Mouse (Mus musculus): ENCODE data around the gene Rnf113a2. TPM values are rescaled to one million over a fixed set of nuclear protein-coding genes. Genes with fewer than 3 reads are reported as not detected.
A peak's percentile ranks its signal among the peaks of the same experiment; 100 is the strongest.

Rnf113a2 gene
- total and polyA plus RNA-seq, 3 experiments, result 13.6 to 17.9 (median 16.3) TPM

DNA sequence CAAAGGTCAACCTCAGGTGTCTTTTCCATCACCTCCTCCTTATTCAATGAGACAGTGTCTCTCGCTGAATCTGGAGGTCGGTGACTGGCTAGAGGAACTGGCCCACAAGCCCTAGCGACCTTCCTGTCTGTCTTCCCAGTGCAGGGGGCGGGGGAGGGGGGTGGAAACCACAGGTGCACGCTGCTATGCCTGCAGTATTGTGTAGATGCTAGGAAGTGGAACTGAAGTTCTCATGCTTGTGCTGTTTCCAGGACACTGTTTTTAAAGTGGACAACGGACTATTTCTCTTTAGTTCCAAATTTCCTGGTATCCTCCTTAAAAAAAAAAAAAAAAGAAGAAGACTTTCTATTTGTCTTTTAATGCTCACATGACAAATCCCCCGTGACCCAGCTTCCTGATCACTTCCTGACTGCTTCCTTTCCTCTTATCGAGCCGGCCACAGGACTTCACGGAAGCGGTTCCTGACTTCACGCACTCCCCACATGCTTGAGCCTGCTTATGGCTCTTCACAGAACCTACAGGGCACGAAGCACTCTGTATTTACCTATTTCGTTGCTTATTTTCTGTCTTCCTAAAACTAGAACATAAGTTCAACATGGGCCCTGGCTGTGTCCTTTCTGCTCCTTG, 28.1 kb upstream of the Rnf113a2 start:
- TF ChIP-seq ZC3H11A (IDR thresholded peaks at IDR 0.05; ENCODE audit: low read depth, low read length), result no peak
- no peak for TF ChIP-seq ZKSCAN1 (IDR thresholded peaks at IDR 0.05; ENCODE audit: borderline replicate concordance, low read depth, low read length)
- TF ChIP-seq TBP (conservative IDR thresholded peaks at IDR 0.05; ENCODE audit: low read depth, low read length), result no peak
- no peak for TF ChIP-seq MAFK (IDR thresholded peaks at IDR 0.05; ENCODE audit: insufficient replicate concordance, low read length)
- no peak for TF ChIP-seq E2F4 (IDR thresholded peaks at IDR 0.05; ENCODE audit: insufficient replicate concordance, low read depth, low read length)
- no peak for TF ChIP-seq JUN (IDR thresholded peaks at IDR 0.05; ENCODE audit: insufficient read depth, low read depth, low read length)
- no peak for TF ChIP-seq MXI1 (IDR thresholded peaks at IDR 0.05; ENCODE audit: low read depth, low read length)
- peak; percentile 66; the same call in 1 of the 2 replicates for TF ChIP-seq ZNF384 (IDR thresholded peaks at IDR 0.05; ENCODE audit: low read depth, low read length)
- no peak for TF ChIP-seq IRF4 (IDR thresholded peaks at IDR 0.05; ENCODE audit: low read depth, low read length)
- no peak for TF ChIP-seq RAD21 (IDR thresholded peaks at IDR 0.05; ENCODE audit: low read depth, low read length)
- no peak for TF ChIP-seq PAX5 (IDR thresholded peaks at IDR 0.05; ENCODE audit: low read length)
- TF ChIP-seq NRF1 (IDR thresholded peaks at IDR 0.05; ENCODE audit: low read depth, low read length), result no peak
- no peak; the same call in 1 of the 2 replicates for TF ChIP-seq BHLHE40 (IDR thresholded peaks at IDR 0.05; ENCODE audit: low read depth, low read length)
- TF ChIP-seq KAT2A (IDR thresholded peaks at IDR 0.05; ENCODE audit: insufficient replicate concordance, low read length), result no peak
- no peak for TF ChIP-seq RCOR1 (conservative IDR thresholded peaks at IDR 0.05; ENCODE audit: low read depth, low read length)
- no peak for TF ChIP-seq POLR2AphosphoS2 (IDR thresholded peaks at IDR 0.05; ENCODE audit: low read depth, low read length)
- TF ChIP-seq USF2 (conservative IDR thresholded peaks at IDR 0.05; ENCODE audit: low read depth, low read length), result no peak
- peak; percentile 69 for TF ChIP-seq CHD2 (IDR thresholded peaks at IDR 0.05; ENCODE audit: low read length)
- no peak for TF ChIP-seq MEF2A (IDR thresholded peaks at IDR 0.05; ENCODE audit: borderline replicate concordance, low read depth, low read length)
- TF ChIP-seq MYC (IDR thresholded peaks at IDR 0.05; ENCODE audit: low read depth, low read length), result peak; percentile 59
- no peak for TF ChIP-seq ETS1 (conservative IDR thresholded peaks at IDR 0.05; ENCODE audit: low read depth, low read length)
- TF ChIP-seq CHD1 (IDR thresholded peaks at IDR 0.05; ENCODE audit: low read depth, low read length), result no peak
- TF ChIP-seq SIN3A (IDR thresholded peaks at IDR 0.05; ENCODE audit: low read length), result no peak
- TF ChIP-seq TCF12 (IDR thresholded peaks at IDR 0.05; ENCODE audit: low read depth, low read length), result no peak
- TF ChIP-seq JUND (conservative IDR thresholded peaks at IDR 0.05; ENCODE audit: low read depth, low read length), result no peak
- no peak for TF ChIP-seq SMC3 (IDR thresholded peaks at IDR 0.05; ENCODE audit: low read depth, low read length)
- TF ChIP-seq EP300 (IDR thresholded peaks at IDR 0.05; ENCODE audit: low read length), result no peak
- no peak for TF ChIP-seq USF1 (IDR thresholded peaks at IDR 0.05; ENCODE audit: low read depth, low read length)
- TF ChIP-seq UBTF (IDR thresholded peaks at IDR 0.05; ENCODE audit: low read depth, low read length), result no peak
- TF ChIP-seq HCFC1 (IDR thresholded peaks at IDR 0.05; ENCODE audit: low read depth, low read length), result peak; percentile 67
- TF ChIP-seq MAX (IDR thresholded peaks at IDR 0.05; ENCODE audit: low read length), result peak; percentile 20; the same call in 1 of the 2 replicates
- peak; percentile 36; the same call in 1 of the 2 replicates for TF ChIP-seq POLR2A (IDR thresholded peaks at IDR 0.05; ENCODE audit: low read depth, low read length)
- TF ChIP-seq MAZ (IDR thresholded peaks at IDR 0.05; ENCODE audit: low read depth, low read length), result no peak
- 0 out of 2 replicates have a peak, but pooled peaks have one; percentile 16 for TF ChIP-seq ELF1 (IDR thresholded peaks at IDR 0.05; ENCODE audit: low read depth, low read length)
- TF ChIP-seq CTCF (conservative IDR thresholded peaks at IDR 0.05 in 1 of 2, IDR thresholded peaks at IDR 0.05 in 1 of 2; ENCODE audit: low read depth in 2 of 2, low read length in 2 of 2), result no peak
- TF ChIP-seq GABPA (IDR thresholded peaks at IDR 0.05; ENCODE audit: insufficient replicate concordance, low read depth, low read length), result no peak
- no peak for TF ChIP-seq ZMIZ1 (IDR thresholded peaks at IDR 0.05; ENCODE audit: low read depth, low read length)
- TF ChIP-seq NELFE (IDR thresholded peaks at IDR 0.05; ENCODE audit: low read depth, low read length), result 0 out of 2 replicates have a peak, but pooled peaks have one; percentile 29
- Histone ChIP-seq H3K4me3 (replicated peaks in 1 of 3; ENCODE audit: low read depth in 2 of 3, low read length in 2 of 3, poor library complexity in 1 of 3) (no peak overlapping the region), H3K27ac (ENCODE audit: insufficient read depth, low read depth) (no peak overlapping the region), H3K4me1 (ENCODE audit: control insufficient read depth in 1 of 2, insufficient read depth in 2 of 2) (peaks cover 11 to 17% of the 10 kb centered on the region in 2 experiments), H3K36me3 (replicated peaks in 1 of 2; ENCODE audit: control insufficient read depth in 1 of 2, insufficient read depth in 1 of 2, low read length in 1 of 2) (no peaks in the 10 kb centered on the region), H3K27me3 (replicated peaks) (no peaks in the 10 kb centered on the region), H3K9me3 (replicated peaks; ENCODE audit: low read length) (no peaks in the 10 kb centered on the region), H3K9ac (ENCODE audit: insufficient read depth, low read depth) (no peak overlapping the region), H3K79me2 (replicated peaks; ENCODE audit: control insufficient read depth, extremely low read depth, insufficient read depth, poor library complexity, severe bottlenecking) (no peaks in the 10 kb centered on the region), H3K4me2 (ENCODE audit: insufficient read depth, low read depth, poor library complexity, severe bottlenecking) (peak overlapping the region; percentile 40)
- DNase-seq (ENCODE audit: extremely low read depth), result peak; percentile 51
- dilution Hi-C loops (cut with MboI; ENCODE audit: extremely low pct_ligation_motif_present, extremely low pct_unique_long_range_greater_than_20kb, low sequenced_read_pairs) (no loop called here), in situ Hi-C loops (cut with MboI; ENCODE audit: low pct_ligation_motif_present, low pct_unique_long_range_greater_than_20kb, low sequenced_read_pairs) (no loop called here)
